Mouse (Mus musculus): ENCODE measurements around the gene Oosp1. TPM values are rescaled to one million over a fixed set of nuclear protein-coding genes. Genes with fewer than 3 reads are reported as not detected.
A peak's percentile ranks its signal among the peaks of the same experiment; 100 is the strongest.

Gene Oosp1
- total and polyA plus RNA-seq, 3 experiments, result not detected

- H3K4me3 ChIP-seq (ENCODE audit: control insufficient read depth in 1 of 2, insufficient read depth in 1 of 2, low read depth in 2 of 2, low read length in 2 of 2), result no peak overlapping the region
- DNase-seq (ENCODE audit: low read depth, low spot score), result no peak
- H3K9ac ChIP-seq (ENCODE audit: control insufficient read depth, low read depth, low read length, poor library complexity, severe bottlenecking), result no peak overlapping the region
- no peak for TF ChIP-seq USF1 (IDR thresholded peaks at IDR 0.05; ENCODE audit: low read depth, low read length)
- TF ChIP-seq NELFE (IDR thresholded peaks at IDR 0.05; ENCODE audit: low read depth, low read length), result no peak
- TF ChIP-seq TBP (IDR thresholded peaks at IDR 0.05; ENCODE audit: low read depth, low read length), result no peak
- TF ChIP-seq ZMIZ1 (IDR thresholded peaks at IDR 0.05; ENCODE audit: low read depth, low read length), result no peak
- no peak for TF ChIP-seq E2F4 (IDR thresholded peaks at IDR 0.05; ENCODE audit: borderline replicate concordance, low read depth, low read length)
- no peak for TF ChIP-seq MYC (IDR thresholded peaks at IDR 0.05; ENCODE audit: low read depth, low read length)
- no peaks in the 10 kb centered on the region for H3K79me2 ChIP-seq (ENCODE audit: control insufficient read depth, insufficient read depth, low read length, poor library complexity)
- H3K4me1 ChIP-seq (ENCODE audit: control insufficient read depth in 1 of 2, insufficient read depth in 2 of 2, low read length in 2 of 2), result peaks cover 10 to 21% of the 10 kb centered on the region in 2 experiments
- H3K27ac ChIP-seq (ENCODE audit: control insufficient read depth, low read depth, low read length), result peak overlapping the region; percentile 18
- peaks cover 0 to 38% of the 10 kb centered on the region in 2 experiments; a peak in 2 of 4 replicates for H3K36me3 ChIP-seq (ENCODE audit: control insufficient read depth in 1 of 2, insufficient read depth in 2 of 2, low read length in 2 of 2)
- no peaks in the 10 kb centered on the region for H3K9me3 ChIP-seq (replicated peaks; ENCODE audit: insufficient read depth, low read length)
- no peaks in the 10 kb centered on the region for H3K27me3 ChIP-seq (ENCODE audit: control insufficient read depth in 1 of 2, insufficient read depth in 2 of 2, low read length in 2 of 2)
These were observed 66.2 kb downstream of the Oosp1 start for GRCm38 (mm10) chr19:11624800-11625199.

- H3K36me3 ChIP-seq (ENCODE audit: control insufficient read depth in 1 of 2, insufficient read depth in 2 of 2, low read length in 2 of 2), result peaks cover 0 to 34% of the 10 kb centered on the region in 2 experiments; a peak in 2 of 4 replicates
- H3K27ac ChIP-seq (ENCODE audit: control insufficient read depth, low read depth, low read length), result no peak within 1 kb of the TSS
- H3K79me2 ChIP-seq (ENCODE audit: control insufficient read depth, insufficient read depth, low read length, poor library complexity), result no peaks in the 10 kb centered on the region
- no peaks in the 10 kb centered on the region for H3K9me3 ChIP-seq (replicated peaks; ENCODE audit: insufficient read depth, low read length)
- no peak within 1 kb of the TSS for H3K4me3 ChIP-seq (ENCODE audit: control insufficient read depth in 1 of 2, insufficient read depth in 1 of 2, low read depth in 2 of 2, low read length in 2 of 2)
- no peaks in the 10 kb centered on the region for H3K27me3 ChIP-seq (ENCODE audit: control insufficient read depth in 1 of 2, insufficient read depth in 2 of 2, low read length in 2 of 2)
- peaks cover 14 to 21% of the 10 kb centered on the region in 2 experiments for H3K4me1 ChIP-seq (ENCODE audit: control insufficient read depth in 1 of 2, insufficient read depth in 2 of 2, low read length in 2 of 2)
- TF ChIP-seq CTCF (IDR thresholded peaks at IDR 0.05 in 2 of 3, conservative IDR thresholded peaks at IDR 0.05 in 1 of 3; ENCODE audit: control insufficient read depth in 1 of 3, insufficient read depth in 1 of 3, low read depth in 2 of 3, low read length in 3 of 3, poor library complexity in 1 of 3, severe bottlenecking in 1 of 3) (no peak), EP300 (IDR thresholded peaks at IDR 0.05; ENCODE audit: low read depth in 1 of 2, low read length in 2 of 2) (peak in 1 of 2 experiments; percentile 18; a peak in 1 of 4 replicates), GATA1 (IDR thresholded peaks at IDR 0.05; ENCODE audit: low read depth, low read length) (peak; percentile 65)
- DNase-seq (ENCODE audit: low read depth, low spot score), result no peak
- no peak within 1 kb of the TSS for H3K9ac ChIP-seq (ENCODE audit: control insufficient read depth, low read depth, low read length, poor library complexity, severe bottlenecking)
These were observed 67.4 kb downstream of the Oosp1 start, which contains the start of gene Ms4a2 for GRCm38 (mm10) chr19:11623551-11623950. TSS of gene Ms4a2 (minus strand) at chr19:11623719.

GRCm38 (mm10) chr19:11617983-11618382 is 73.0 kb downstream of the Oosp1 start:
- TF ChIP-seq TCF12 (IDR thresholded peaks at IDR 0.05; ENCODE audit: low read depth, low read length) (peak; percentile 74), EP300 (IDR thresholded peaks at IDR 0.05; ENCODE audit: low read depth in 1 of 2, low read length in 2 of 2) (peak; percentile 65 to 68), POLR2AphosphoS5 (IDR thresholded peaks at IDR 0.05; ENCODE audit: borderline replicate concordance, low read depth, low read length) (no peak), E2F4 (IDR thresholded peaks at IDR 0.05; ENCODE audit: borderline replicate concordance, low read depth, low read length) (no peak), SIN3A (IDR thresholded peaks at IDR 0.05; ENCODE audit: low read length) (peak; percentile 43; the same call in 1 of the 2 replicates), UBTF (IDR thresholded peaks at IDR 0.05; ENCODE audit: borderline replicate concordance, insufficient read depth, low read depth, low read length) (no peak), ETS1 (IDR thresholded peaks at IDR 0.05; ENCODE audit: low read depth, low read length) (peak; percentile 93), MAFK (IDR thresholded peaks at IDR 0.05; ENCODE audit: borderline replicate concordance, low read depth, low read length) (peak; percentile 49; the same call in 1 of the 2 replicates), GATA1 (IDR thresholded peaks at IDR 0.05; ENCODE audit: low read depth, low read length) (peak; percentile 60), RCOR1 (IDR thresholded peaks at IDR 0.05; ENCODE audit: low read depth, low read length) (peak; percentile 49; the same call in 1 of the 2 replicates)
- H3K4me3 ChIP-seq (ENCODE audit: control insufficient read depth in 1 of 2, insufficient read depth in 1 of 2, low read depth in 2 of 2, low read length in 2 of 2), result no peak overlapping the region
- peak overlapping the region; percentile 43; the same call in 1 of the 2 replicates for H3K27ac ChIP-seq (ENCODE audit: control insufficient read depth, low read depth, low read length)
- peaks cover 20 to 24% of the 10 kb centered on the region in 2 experiments for H3K4me1 ChIP-seq (ENCODE audit: control insufficient read depth in 1 of 2, insufficient read depth in 2 of 2, low read length in 2 of 2)
- no peaks in the 10 kb centered on the region for H3K27me3 ChIP-seq (ENCODE audit: control insufficient read depth in 1 of 2, insufficient read depth in 2 of 2, low read length in 2 of 2)
- DNase-seq (ENCODE audit: low read depth, low spot score), result peak; percentile 59
- H3K9me3 ChIP-seq (replicated peaks; ENCODE audit: insufficient read depth, low read length), result no peaks in the 10 kb centered on the region
- no peak overlapping the region for H3K9ac ChIP-seq (ENCODE audit: control insufficient read depth, low read depth, low read length, poor library complexity, severe bottlenecking)
- H3K79me2 ChIP-seq (ENCODE audit: control insufficient read depth, insufficient read depth, low read length, poor library complexity), result no peaks in the 10 kb centered on the region
- peaks cover 0 to 35% of the 10 kb centered on the region in 2 experiments; a peak in 2 of 4 replicates for H3K36me3 ChIP-seq (ENCODE audit: control insufficient read depth in 1 of 2, insufficient read depth in 2 of 2, low read length in 2 of 2)
